Mouse (Mus musculus) induced T-regulatory cell, adult 2 months (primary cell): ENCODE results near the gene Galntl6.

Experiments
- DNase-seq: peaks from one replicate; pipeline ENCODE4 v3.0.0-alpha.2; 2012; ENCODE audit warnings: low read depth

The Galntl6 gene

DNA sequence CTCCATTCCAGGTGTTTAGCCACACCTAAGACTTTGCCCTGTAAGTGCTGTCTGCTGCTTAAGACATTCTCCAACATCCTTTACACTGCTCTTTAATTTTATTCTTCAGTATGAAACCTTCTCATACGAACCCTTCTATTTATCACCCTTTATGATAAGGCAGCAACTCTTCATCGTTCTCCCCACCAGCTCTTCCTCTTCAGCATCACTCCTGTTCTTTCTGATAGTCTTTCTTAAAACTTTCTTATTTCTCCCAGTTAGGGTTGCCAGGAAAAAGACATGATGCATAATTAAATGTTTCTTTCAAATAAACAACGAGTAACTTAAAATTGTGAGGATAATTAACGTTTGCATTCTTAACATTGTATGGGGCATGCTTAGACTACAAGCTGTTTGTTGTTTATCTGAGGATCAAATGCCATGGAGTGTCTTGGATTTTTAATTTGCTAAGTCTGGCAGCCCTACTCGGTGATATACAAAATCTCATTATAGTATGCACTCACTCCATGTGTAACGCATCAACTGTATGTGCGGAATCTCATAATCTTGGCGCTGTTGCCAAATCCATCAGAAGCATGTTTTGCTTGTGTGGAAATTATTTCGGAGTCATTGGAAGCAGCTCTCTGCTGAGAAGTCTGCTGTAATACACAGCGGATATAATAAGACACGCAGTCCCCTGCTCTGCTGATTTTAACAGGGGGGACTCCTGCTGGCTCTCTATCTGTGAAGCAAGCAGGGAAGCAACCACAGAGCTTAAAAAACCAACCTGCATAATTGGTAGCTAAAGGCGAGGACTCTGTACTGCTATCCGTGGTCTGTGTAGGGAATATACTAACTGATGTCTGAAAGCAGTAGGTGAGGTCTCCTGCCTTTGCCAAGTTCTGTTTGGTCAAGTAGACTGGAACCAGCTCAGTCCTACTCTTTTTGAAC is 1069.7 kb downstream of the Galntl6 start:
- no peak for DNase-seq

DNA sequence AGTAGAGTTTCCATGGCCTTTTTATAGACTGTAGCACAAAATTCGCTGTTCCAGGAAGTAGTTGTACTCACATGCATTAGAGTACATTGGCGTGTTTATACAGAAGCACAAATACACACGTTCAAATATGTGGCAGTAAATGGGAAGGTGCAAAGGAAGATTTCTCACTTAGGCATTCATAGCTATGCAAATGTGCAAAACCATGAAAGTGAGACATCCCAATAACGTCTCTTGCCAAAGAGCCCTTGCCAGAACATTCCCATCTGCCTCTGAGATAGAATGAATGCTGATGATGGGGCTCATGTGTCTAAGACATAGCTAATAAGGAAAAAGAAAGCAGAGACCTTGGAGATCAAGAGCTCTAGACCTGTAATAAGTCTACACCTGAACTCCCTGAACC is 1071.0 kb downstream of the Galntl6 start:
- DNase-seq: no peak

DNA sequence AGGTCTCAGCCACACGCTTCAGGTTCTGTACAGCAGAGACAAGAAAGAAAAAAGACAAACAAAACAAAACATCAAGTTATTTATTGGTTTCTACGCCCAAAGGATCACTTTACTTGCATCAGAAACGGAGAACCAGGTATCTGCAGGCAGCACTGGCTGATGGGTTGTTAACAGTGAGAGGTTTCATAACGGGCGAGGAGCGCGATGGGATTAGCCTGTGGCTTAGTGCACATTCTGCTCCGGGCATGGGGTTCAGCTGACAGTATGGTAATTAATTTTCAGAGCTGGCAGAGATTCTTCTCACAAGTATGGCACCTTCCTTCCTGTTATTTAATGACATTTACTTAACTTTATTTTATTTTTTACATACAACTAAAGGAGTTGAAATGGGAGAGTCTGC is 1075.1 kb downstream of the Galntl6 start:
- DNase-seq: no peak

- DNase-seq: no peak
Measured at GRCm38 (mm10) chr8:57836981-57837380, 1075.5 kb downstream of the Galntl6 start.

DNA sequence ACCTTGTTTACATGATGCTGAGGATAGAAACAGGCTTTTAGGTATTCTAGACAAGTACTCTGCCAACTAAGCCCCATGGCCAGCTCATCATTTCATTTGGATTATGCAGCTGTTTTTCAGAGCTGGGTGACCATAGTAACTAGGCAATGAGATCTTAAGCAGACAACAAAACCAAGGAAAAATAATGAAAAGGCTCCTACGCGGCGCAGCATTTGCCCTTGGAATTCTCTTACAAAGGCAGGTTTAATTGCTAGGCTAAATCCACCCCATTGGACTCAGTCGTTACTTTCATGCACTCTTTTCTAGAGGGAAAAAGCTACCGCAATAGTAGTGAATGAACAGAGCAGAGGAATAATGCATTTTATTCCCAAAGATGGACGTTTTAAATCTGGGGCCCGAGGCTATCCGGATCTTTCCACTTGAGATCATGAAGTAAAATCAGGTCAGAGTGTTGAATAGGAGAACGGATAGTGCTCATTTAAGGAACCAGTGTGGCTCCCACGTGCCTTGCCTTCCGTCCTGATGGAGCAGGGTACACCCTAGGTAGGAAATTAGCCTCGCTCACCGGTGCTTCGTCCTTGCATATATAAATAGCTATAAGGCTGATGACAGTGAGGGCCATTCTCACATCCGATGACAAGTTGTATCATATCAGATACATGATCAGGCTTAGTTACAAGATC is 1076.1 kb downstream of the Galntl6 start:
- DNase-seq: no peak

DNA sequence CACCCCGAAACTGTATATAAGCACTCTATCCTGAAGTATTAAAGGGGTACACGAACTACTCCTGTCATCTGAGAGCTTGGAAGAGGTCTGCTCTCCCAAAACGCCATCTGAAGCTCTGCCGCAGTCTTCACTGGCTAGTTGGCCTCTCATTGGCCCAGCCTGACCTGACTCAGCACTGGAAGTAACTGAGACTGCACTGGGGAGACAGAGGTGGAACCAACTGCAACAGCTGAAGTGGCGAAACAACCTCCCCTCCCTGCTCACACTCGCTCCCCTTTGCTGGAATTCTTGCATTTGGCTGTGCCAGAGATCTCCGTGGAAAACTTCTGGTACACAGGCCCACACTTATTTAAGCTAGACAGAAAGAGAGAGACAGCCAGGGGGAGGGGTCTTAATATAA is 1089.3 kb downstream of the Galntl6 start:
- DNase-seq: no peak

DNA sequence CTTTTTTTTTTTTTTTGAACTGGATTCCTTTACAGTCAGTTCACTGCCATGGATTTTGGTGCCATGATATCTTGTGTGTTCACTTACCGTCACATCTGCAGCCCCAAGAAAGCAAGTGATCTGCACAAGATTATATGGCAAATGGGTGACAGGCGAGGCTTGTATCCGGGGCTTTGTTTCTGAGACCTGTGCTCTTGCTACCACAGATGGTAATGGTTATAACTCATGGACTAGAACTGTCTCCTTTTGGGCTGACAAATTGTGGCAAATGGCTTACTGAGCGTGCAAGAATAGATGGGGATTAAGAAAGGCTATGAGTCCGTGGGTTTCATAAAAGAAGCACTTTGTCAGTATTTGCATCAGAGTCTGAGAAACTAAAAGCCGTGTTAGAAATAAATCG is 1096.4 kb downstream of the Galntl6 start:
- no peak for DNase-seq

- DNase-seq: no peak
Measured at GRCm38 (mm10) chr8:57807060-57807459, 1105.4 kb downstream of the Galntl6 start.

- no peak for DNase-seq
Measured at GRCm38 (mm10) chr8:57805094-57805493, 1107.3 kb downstream of the Galntl6 start.

- DNase-seq: no peak
Measured at GRCm38 (mm10) chr8:57803821-57804220, 1108.6 kb downstream of the Galntl6 start.

- peak; percentile 22 for DNase-seq
Measured at GRCm38 (mm10) chr8:57801197-57801596, 1111.2 kb downstream of the Galntl6 start.

- DNase-seq: peak; percentile 95
Measured at GRCm38 (mm10) chr8:57800327-57800726, 1112.1 kb downstream of the Galntl6 start.

DNA sequence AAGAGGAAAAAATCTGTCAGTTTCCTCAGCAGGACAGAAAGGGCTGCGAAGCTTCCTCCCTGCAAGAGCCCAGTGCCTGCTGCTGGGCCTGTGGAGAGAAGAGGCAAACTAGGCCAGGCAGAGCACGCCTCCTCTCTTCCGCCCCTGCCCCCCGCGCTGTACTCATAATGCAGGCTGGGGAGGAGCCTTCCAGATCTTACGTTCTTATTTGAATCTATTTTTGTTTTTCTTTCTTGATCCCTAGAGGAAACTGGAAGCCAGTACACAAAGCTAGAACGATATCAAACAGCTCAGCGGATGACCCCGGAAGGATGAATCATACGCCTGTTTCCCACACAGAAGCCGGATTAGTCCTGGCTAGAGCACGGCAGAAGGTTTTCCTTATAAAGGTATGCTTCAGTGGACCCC is 1112.6 kb downstream of the Galntl6 start:
- peak; percentile 70 for DNase-seq

- DNase-seq: no peak
Measured at GRCm38 (mm10) chr8:57793455-57793854, 1119.0 kb downstream of the Galntl6 start.

GRCm38 (mm10) chr8:57792246-57792645 is 1120.2 kb downstream of the Galntl6 start:
- DNase-seq: no peak

- peak; percentile 41 for DNase-seq
Measured at GRCm38 (mm10) chr8:57791309-57791721, 1121.1 kb downstream of the Galntl6 start.

- no peak for DNase-seq
Measured at GRCm38 (mm10) chr8:57779551-57779950, 1132.9 kb downstream of the Galntl6 start.

DNA sequence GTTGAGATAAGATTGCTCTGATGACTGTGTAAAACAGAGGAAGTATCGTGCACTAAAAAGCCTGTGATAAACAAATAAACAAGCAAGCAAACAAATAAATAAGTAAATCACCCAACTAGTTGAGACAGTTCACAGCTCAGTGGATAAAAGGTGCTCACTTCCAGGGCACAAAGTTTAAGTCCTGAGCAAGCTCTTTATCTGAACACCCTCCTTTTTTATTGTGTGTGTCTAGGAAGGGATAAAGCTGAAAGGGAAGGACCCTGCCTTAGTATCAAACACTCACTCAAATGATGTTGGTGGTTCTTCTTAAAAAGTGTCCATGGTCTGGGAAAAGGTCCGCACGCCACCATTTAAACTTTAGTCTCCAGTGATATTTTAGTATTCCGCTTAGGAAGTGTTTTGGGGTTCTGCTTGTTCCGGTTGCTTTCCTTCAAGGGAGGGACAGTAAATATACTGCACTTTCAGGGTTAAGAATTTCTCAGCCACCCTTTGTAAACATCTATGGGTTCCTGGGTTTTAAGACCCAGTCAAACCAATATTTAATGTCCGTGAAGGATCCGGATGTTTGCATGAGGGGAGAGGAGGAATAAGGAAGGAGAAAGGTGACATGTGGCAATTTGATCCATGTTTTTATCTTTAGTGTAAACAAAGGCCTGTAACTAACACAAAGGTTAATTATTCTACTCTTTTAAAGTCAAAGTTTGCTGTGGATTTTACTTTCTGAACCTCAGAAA is 1134.3 kb downstream of the Galntl6 start:
- DNase-seq: no peak

GRCm38 (mm10) chr8:57776723-57777122 is 1135.7 kb downstream of the Galntl6 start:
- no peak for DNase-seq

DNA sequence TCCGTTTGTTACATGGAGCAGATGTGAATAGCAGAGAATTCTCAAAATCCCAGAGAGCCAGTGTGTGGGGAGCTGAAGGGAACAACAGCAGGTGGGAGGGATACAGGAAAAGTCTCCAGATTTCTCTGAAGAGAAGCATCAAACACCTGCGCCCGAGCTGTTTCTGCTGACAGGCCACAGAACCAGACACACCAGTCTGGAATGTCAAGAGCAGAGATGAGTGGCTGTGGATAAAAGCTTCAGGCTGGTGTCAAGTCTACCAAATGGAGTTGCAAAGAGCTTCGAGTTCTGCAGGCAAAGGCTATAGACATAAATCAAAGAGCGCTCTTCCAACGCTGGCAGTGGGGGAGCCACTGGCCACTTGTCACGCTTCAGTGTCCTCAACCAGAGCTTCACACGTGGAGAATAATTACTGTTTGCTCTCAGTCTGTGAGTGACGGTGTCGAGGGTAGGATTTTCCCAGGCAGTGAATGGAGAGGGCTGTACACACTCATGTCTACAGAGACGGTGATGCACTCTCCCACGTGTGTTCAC is 1139.6 kb downstream of the Galntl6 start:
- no peak for DNase-seq

DNA sequence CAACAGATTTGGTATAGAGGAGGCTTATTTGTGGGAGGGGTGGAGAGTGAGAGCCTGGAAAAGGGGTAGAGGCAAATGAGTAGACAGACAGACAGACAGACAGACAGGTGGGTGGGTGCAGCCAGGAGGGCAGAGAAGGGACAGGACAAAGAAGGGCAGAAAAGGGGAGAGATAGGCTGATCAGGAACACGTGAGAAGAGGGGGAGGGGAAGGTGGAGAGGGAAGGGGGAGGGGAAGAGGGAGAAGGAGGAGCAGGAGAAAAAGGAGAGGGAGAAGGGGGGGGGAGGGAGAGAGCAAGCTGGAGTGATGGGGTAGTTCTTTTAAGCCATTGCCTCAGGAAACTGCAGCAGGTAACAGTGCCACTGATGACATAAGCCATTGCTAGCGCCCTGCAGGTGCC is 1144.9 kb downstream of the Galntl6 start:
- DNase-seq: no peak

DNA sequence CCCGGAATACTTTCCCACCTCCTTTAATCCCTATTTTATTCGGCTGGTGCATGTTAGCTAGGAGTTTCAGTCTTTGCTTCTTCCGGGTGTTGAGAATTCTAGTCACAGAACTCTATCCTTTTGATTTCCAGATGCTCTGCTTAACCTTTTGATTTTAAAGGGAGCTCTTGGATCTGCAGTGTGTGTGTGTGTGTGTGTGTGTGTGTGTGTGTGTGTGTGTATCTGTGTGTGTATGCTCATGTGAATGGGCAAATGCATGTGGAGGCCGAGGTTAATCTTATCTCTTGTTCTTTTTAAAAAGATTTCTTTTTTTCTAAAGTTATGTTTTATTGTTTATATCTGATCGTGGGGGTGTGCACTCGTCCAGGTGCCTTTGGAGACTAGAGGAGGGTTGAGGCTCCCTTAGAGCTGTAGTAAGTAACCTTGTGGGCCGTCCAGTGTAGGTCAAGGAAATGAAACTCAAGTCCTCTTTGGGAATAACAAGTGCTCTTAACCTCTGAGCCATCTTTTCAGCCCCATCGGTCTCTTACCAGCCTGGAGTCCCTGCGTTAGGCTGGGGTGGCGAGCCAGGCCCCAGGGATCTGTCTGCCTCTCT is 1145.9 kb downstream of the Galntl6 start:
- DNase-seq: no peak
